Mouse (Mus musculus): ENCODE data around the gene Emc9.

- TF ChIP-seq CTCF (IDR thresholded peaks at IDR 0.05; ENCODE audit: low read depth, low read length) (no peak), POLR2A (IDR thresholded peaks at IDR 0.05; ENCODE audit: insufficient read depth, low read length) (no peak)
Measured at GRCm38 (mm10) chr14:55576376-55576775, 8.7 kb downstream of the Emc9 start.

Data from ES-Bruce4 (cell line).